Mouse (Mus musculus): ENCODE data around the gene Trmt11.

DNA sequence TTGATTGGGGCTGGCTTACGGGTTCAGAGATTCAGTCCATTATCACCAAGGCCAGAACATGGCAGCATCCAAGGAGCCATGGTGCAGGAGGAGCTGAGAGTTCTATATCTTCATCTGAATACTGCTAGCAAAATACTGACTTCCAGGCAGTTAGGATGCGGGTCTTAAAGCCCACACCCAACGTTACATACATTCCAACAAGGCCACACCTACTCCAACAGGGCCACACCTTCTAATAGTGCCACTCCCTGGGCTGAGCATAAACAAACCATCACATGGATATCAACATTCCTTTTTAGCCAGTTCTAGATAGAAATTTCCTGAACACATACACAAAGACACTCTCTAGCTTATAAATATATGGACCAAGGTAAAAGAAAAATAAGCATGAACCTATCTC is 29.0 kb upstream of the Trmt11 start, which contains the start of gene Hint3:
- TF ChIP-seq CTCF (IDR thresholded peaks at IDR 0.05) (no peak), EP300 (IDR thresholded peaks at IDR 0.05) (no peak)
